Mouse (Mus musculus): ENCODE measurements at regions not wholly inside any gene's neighbourhood (a gene's known extent, or its start where the extent isn't known, plus 50 kb on each side); places are given as distances from the start of the nearest gene placed in this dataset.

DNA sequence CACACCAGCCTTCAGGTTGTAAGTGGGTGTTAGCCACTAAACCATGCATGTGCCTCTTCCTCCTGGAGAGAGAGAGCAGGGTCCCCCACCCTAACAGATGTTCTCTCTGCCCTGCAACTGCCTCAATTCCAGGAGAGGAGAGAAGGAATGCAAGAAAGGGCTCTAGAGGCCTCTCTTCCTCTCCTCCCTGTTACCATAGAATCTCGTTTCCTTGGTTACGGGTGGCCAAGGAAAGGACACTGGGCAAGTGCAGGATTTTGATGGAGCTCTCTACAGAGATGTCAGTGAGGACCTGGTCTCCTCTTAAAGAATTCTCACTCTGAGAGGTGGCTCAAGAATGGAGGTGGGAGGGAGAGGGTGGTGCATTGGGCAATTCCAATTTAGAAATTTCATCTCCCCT is 275.4 kb upstream of the N4bp1 start:
- WGBS, result 60% methylated on average over 2 of the region's 2 CpGs
- Histone ChIP-seq H3K27me3 (ENCODE audit: insufficient read depth, low read length) (no peaks in the 10 kb centered on the region; the same call in 1 of the 2 replicates), H3K4me1 (ENCODE audit: insufficient read depth) (no peaks in the 10 kb centered on the region), H3K4me2 (ENCODE audit: low read depth) (no peak overlapping the region), H3K9me3 (ENCODE audit: low read length) (no peaks in the 10 kb centered on the region), H3K4me3 (ENCODE audit: low read depth, low read length) (no peak overlapping the region), H3K36me3 (ENCODE audit: insufficient read depth) (no peaks in the 10 kb centered on the region), H3K9ac (no peak overlapping the region), H3K27ac (ENCODE audit: low read depth, low read length) (0 out of 2 replicates have a peak overlapping the region, but pooled peaks have one; percentile 3)
- no peak for DNase-seq
- peak; percentile 47 for ATAC-seq
- no peak for TF ChIP-seq CTCF (IDR thresholded peaks at IDR 0.05; ENCODE audit: low read depth)

DNA sequence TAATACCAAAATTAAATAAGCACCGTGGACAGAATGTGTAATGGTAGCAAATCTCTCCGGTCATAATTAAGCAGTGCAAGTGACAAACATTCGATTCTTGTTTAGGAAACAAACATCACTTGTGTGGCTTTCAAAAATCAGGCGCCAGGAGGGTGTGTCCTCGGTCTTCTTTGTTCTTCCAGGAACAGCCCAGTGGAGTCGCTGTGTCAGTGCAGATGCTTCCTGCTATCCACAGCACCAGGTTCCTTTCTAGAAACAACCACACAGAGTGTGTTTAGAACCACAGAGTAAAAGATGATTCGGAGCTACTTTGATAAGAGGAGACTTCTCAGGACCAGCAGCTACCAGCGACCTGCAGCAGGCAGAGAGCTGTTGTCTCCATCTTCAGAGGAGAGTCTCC is 273.3 kb upstream of the N4bp1 start:
- no peaks in the 10 kb centered on the region for H3K27me3 ChIP-seq (ENCODE audit: insufficient read depth, low read length)
- H3K36me3 ChIP-seq (ENCODE audit: insufficient read depth), result no peaks in the 10 kb centered on the region
- WGBS, result 19% methylated on average over 8 of the region's 8 CpGs
- ATAC-seq (peak; percentile 76), DNase-seq (peak; percentile 42)
- peak; percentile 46 for TF ChIP-seq CTCF (IDR thresholded peaks at IDR 0.05; ENCODE audit: low read depth)
- no peak overlapping the region for H3K9ac ChIP-seq
- H3K9me3 ChIP-seq (ENCODE audit: low read length), result no peaks in the 10 kb centered on the region
- no peak overlapping the region for H3K4me2 ChIP-seq (ENCODE audit: low read depth)
- no peak overlapping the region for H3K27ac ChIP-seq (ENCODE audit: low read depth, low read length)
- H3K4me1 ChIP-seq (ENCODE audit: insufficient read depth), result no peaks in the 10 kb centered on the region
- no peak overlapping the region for H3K4me3 ChIP-seq (ENCODE audit: low read depth, low read length)

GRCm38 (mm10) chr8:87155819-87156425 is 270.9 kb upstream of the N4bp1 start:
- ATAC-seq (0 out of 2 replicates have a peak, but pooled peaks have one; percentile 38), DNase-seq (no peak)
- no peak overlapping the region for H3K4me3 ChIP-seq (ENCODE audit: low read depth, low read length)
- no peak for TF ChIP-seq CTCF (IDR thresholded peaks at IDR 0.05; ENCODE audit: low read depth)
- no peaks in the 10 kb centered on the region for H3K36me3 ChIP-seq (ENCODE audit: insufficient read depth)
- no peak overlapping the region for H3K4me2 ChIP-seq (ENCODE audit: low read depth)
- H3K4me1 ChIP-seq (ENCODE audit: insufficient read depth), result no peaks in the 10 kb centered on the region
- H3K27ac ChIP-seq (ENCODE audit: low read depth, low read length), result no peak overlapping the region
- no peaks in the 10 kb centered on the region for H3K27me3 ChIP-seq (ENCODE audit: insufficient read depth, low read length)
- WGBS, result 72% methylated on average over 10 of the region's 10 CpGs
- H3K9ac ChIP-seq, result no peak overlapping the region
- no peaks in the 10 kb centered on the region for H3K9me3 ChIP-seq (ENCODE audit: low read length)

- no peak for ATAC-seq
- Histone ChIP-seq H3K27me3 (ENCODE audit: insufficient read depth, low read length) (no peaks in the 10 kb centered on the region), H3K27ac (ENCODE audit: low read depth, low read length) (no peak overlapping the region), H3K9me3 (ENCODE audit: low read length) (no peaks in the 10 kb centered on the region), H3K36me3 (ENCODE audit: insufficient read depth) (no peaks in the 10 kb centered on the region), H3K4me3 (ENCODE audit: low read depth, low read length) (no peak overlapping the region), H3K4me2 (ENCODE audit: low read depth) (no peak overlapping the region), H3K9ac (no peak overlapping the region), H3K4me1 (ENCODE audit: insufficient read depth) (no peaks in the 10 kb centered on the region)
- no peak for DNase-seq
- WGBS, result 18% methylated on average over 8 of the region's 8 CpGs
- TF ChIP-seq CTCF (IDR thresholded peaks at IDR 0.05; ENCODE audit: low read depth), result no peak
These were observed 267.2 kb upstream of the N4bp1 start for GRCm38 (mm10) chr8:87152068-87152915.

DNA sequence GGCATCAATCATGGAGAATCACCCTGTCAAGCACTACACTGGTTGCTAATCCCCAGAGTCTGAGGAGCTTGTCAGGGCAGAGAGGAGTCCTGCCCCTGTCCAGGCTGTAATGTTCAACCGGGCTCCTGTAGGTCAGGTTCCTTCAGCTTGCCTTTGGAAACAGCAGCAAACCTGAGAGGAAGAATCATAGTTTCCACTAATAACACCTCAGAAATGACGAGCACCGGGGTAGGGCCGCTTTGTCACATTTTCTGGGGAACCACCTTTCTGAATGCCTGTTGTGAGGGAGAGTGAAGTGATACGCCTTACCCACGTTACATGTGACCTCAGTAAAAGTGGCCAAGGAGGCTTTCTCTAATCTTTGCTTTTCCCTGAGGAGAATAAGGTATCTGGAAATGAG is 263.8 kb upstream of the N4bp1 start:
- no peaks in the 10 kb centered on the region for H3K9me3 ChIP-seq (ENCODE audit: low read length)
- no peak for TF ChIP-seq CTCF (IDR thresholded peaks at IDR 0.05; ENCODE audit: low read depth)
- WGBS, result 88% methylated on average over 6 of the region's 6 CpGs
- no peak overlapping the region for H3K27ac ChIP-seq (ENCODE audit: low read depth, low read length)
- H3K27me3 ChIP-seq (ENCODE audit: insufficient read depth, low read length), result no peaks in the 10 kb centered on the region
- no peak overlapping the region for H3K4me3 ChIP-seq (ENCODE audit: low read depth, low read length)
- H3K9ac ChIP-seq, result no peak overlapping the region
- H3K4me2 ChIP-seq (ENCODE audit: low read depth), result no peak overlapping the region
- no peak for ATAC-seq
- no peaks in the 10 kb centered on the region for H3K36me3 ChIP-seq (ENCODE audit: insufficient read depth)
- no peak for DNase-seq
- H3K4me1 ChIP-seq (ENCODE audit: insufficient read depth), result no peaks in the 10 kb centered on the region

DNA sequence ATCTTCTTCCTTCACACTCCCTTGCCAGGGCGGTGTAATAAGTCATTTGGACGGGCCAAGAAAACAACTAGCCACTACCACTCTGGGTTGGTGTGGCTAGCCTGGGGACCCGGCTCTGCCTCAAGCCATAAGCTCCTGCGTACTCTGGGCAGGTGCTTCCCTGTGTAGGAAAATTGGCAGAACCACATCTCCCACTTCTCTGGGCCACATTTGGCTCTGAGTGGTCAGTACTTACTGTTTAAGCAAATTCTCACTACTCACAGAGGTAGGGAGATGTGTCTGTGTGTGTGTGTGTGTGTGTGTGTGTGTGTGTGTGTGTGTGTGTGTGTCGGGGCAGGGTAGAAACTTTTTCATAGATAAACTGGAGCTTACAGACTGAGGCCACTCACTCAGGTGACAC is 262.6 kb upstream of the N4bp1 start:
- Histone ChIP-seq H3K9me3 (ENCODE audit: low read length) (no peaks in the 10 kb centered on the region), H3K27me3 (ENCODE audit: insufficient read depth, low read length) (no peaks in the 10 kb centered on the region), H3K9ac (no peak overlapping the region), H3K36me3 (ENCODE audit: insufficient read depth) (no peaks in the 10 kb centered on the region), H3K4me2 (ENCODE audit: low read depth) (no peak overlapping the region), H3K4me3 (ENCODE audit: low read depth, low read length) (no peak overlapping the region), H3K27ac (ENCODE audit: low read depth, low read length) (no peak overlapping the region), H3K4me1 (ENCODE audit: insufficient read depth) (no peaks in the 10 kb centered on the region)
- 87% methylated on average over 5 of the region's 5 CpGs for WGBS
- ATAC-seq (no peak), DNase-seq (no peak)
- TF ChIP-seq CTCF (IDR thresholded peaks at IDR 0.05; ENCODE audit: low read depth), result no peak

DNA sequence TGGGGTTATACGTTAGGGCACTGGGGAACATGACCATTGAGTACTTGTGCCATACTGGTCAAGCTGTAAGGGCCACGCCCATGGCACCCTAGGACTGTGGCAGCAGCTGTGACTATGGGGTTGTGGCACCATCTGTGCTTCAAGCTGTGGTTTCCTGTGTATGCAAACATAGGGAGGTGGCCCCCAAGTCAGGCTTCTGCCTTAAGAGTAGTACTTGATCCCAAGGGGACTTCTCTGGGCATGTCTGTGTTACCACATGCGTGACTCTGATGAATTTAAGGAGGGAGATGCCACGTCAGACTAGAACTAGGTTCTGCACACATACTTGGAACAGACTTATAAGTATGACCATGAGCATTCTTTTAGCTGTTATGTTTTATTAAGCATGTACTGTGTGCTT is 252.4 kb upstream of the N4bp1 start:
- ATAC-seq, result no peak
- no peak overlapping the region for H3K27ac ChIP-seq (ENCODE audit: low read depth, low read length)

More for the DNA sequence above, 252.4 kb upstream of the N4bp1 start:
- no peak for DNase-seq
- Histone ChIP-seq H3K4me1 (ENCODE audit: insufficient read depth) (no peaks in the 10 kb centered on the region), H3K27me3 (ENCODE audit: insufficient read depth, low read length) (no peaks in the 10 kb centered on the region), H3K9me3 (ENCODE audit: low read length) (no peaks in the 10 kb centered on the region), H3K4me2 (ENCODE audit: low read depth) (no peak overlapping the region), H3K36me3 (ENCODE audit: insufficient read depth) (no peaks in the 10 kb centered on the region), H3K9ac (no peak overlapping the region), H3K4me3 (ENCODE audit: low read depth, low read length) (no peak overlapping the region)
- no peak for TF ChIP-seq CTCF (IDR thresholded peaks at IDR 0.05; ENCODE audit: low read depth)
- 90% methylated on average over 4 of the region's 4 CpGs for WGBS
